Mouse (Mus musculus) CH12.LX (cell line): ENCODE measurements around the gene Tnfsf12. TPM values are rescaled to one million over a fixed set of nuclear protein-coding genes. Genes with fewer than 3 reads are reported as not detected.
A peak's percentile ranks its signal among the peaks of the same experiment; 100 is the strongest.

Experiments used
- DNase-seq: peaks from one replicate; pipeline ENCODE4 v3.0.0-alpha.2; 2013; ENCODE audit errors: extremely low read depth
- H3K27ac ChIP-seq: 2 replicates; pipeline ENCODE4 v1.5.1; 2012; ENCODE audit warnings: low read depth, mild to moderate bottlenecking, control low read depth, moderate library complexity; ENCODE audit not compliant: insufficient read depth
- H3K27me3 ChIP-seq: replicated peaks from 2 replicates; pipeline ENCODE3; 2012; ENCODE audit warnings: inconsistent platforms
- H3K36me3 ChIP-seq, 2 experiments: replicated peaks in 1 of 2; 2 replicates each; pipeline versions ENCODE3 to v1.6.1; 2012; ENCODE audit warnings: inconsistent platforms in 1 of 2, low read length in 1 of 2, mild to moderate bottlenecking in 1 of 2, mixed read lengths in 1 of 2, moderate library complexity in 1 of 2; ENCODE audit not compliant: control insufficient read depth in 1 of 2, insufficient read depth in 1 of 2
- H3K4me1 ChIP-seq, 2 experiments: 2 replicates each; pipeline ENCODE4 v1.6.1; 2012; ENCODE audit warnings: inconsistent platforms in 1 of 2, moderate library complexity in 1 of 2; ENCODE audit not compliant: insufficient read depth in 2 of 2, control insufficient read depth in 1 of 2
- H3K4me2 ChIP-seq: 2 replicates; pipeline ENCODE4 v1.6.1; 2012; ENCODE audit warnings: low read depth, mild to moderate bottlenecking, control low read depth; ENCODE audit not compliant: poor library complexity, insufficient read depth, severe bottlenecking
- H3K4me3 ChIP-seq, 3 experiments: fragments of 150-350 bp in 1 of 3; sonication (generic) in 1 of 3; replicated peaks in 1 of 3; 2 replicates each; pipeline versions ENCODE3 to v1.5.1; 2011 to 2012; ENCODE audit warnings: low read depth in 2 of 3, low read length in 2 of 3, mild to moderate bottlenecking in 2 of 3, moderate library complexity in 2 of 3, control low read depth in 1 of 3, improper control_type of control experiment in 1 of 3, inconsistent platforms in 1 of 3, mixed read lengths in 1 of 3; ENCODE audit not compliant: poor library complexity in 1 of 3
- H3K79me2 ChIP-seq: replicated peaks from 2 replicates; pipeline ENCODE4 v1.6.1; 2012; ENCODE audit warnings: mild to moderate bottlenecking, moderate library complexity; ENCODE audit not compliant: control insufficient read depth, poor library complexity, insufficient read depth, severe bottlenecking; ENCODE audit errors: extremely low read depth
- H3K9ac ChIP-seq: 2 replicates; pipeline ENCODE4 v1.6.1; 2012; ENCODE audit warnings: low read depth, mild to moderate bottlenecking, control low read depth, moderate library complexity; ENCODE audit not compliant: insufficient read depth
- H3K9me3 ChIP-seq: replicated peaks from 2 replicates; pipeline ENCODE3; 2012; ENCODE audit warnings: low read length, inconsistent platforms, mixed read lengths
- BHLHE40 ChIP-seq: IDR thresholded peaks from 2 replicates; pipeline ENCODE4 v1.6.1; 2011; ENCODE audit warnings: mild to moderate bottlenecking, low read depth, low read length, improper control_type of control experiment
- CHD1 ChIP-seq: IDR thresholded peaks from 2 replicates; pipeline ENCODE4 v1.6.1; 2012; ENCODE audit warnings: low read depth, low read length, improper control_type of control experiment, inconsistent platforms
- CHD2 ChIP-seq: IDR thresholded peaks from 2 replicates; pipeline ENCODE4 v1.6.1; 2011; ENCODE audit warnings: low read length, improper control_type of control experiment
- CTCF ChIP-seq, 2 experiments: IDR thresholded peaks in 1 of 2; conservative IDR thresholded peaks in 1 of 2; 2 replicates each; pipeline ENCODE4 v1.5.1; 2011 to 2012; ENCODE audit warnings: low read depth in 2 of 2, low read length in 2 of 2, improper control_type of control experiment in 1 of 2, inconsistent platforms in 1 of 2, mild to moderate bottlenecking in 1 of 2, moderate library complexity in 1 of 2
- EP300 ChIP-seq: IDR thresholded peaks from 2 replicates; pipeline ENCODE4 v1.6.1; 2011; ENCODE audit warnings: low read length, improper control_type of control experiment
- JUND ChIP-seq: conservative IDR thresholded peaks from 2 replicates; pipeline ENCODE4 v1.6.1; 2011; ENCODE audit warnings: low read depth, low read length, improper control_type of control experiment
- MAFK ChIP-seq: IDR thresholded peaks from 2 replicates; pipeline ENCODE4 v1.6.1; 2011; ENCODE audit warnings: low read length, improper control_type of control experiment; ENCODE audit not compliant: insufficient replicate concordance
- MAX ChIP-seq: IDR thresholded peaks from 2 replicates; pipeline ENCODE4 v1.6.1; 2011; ENCODE audit warnings: low read length, improper control_type of control experiment
- MEF2A ChIP-seq: IDR thresholded peaks from 2 replicates; pipeline ENCODE4 v1.6.1; 2014; ENCODE audit warnings: low read depth, mild to moderate bottlenecking, inconsistent platforms, low read length, improper control_type of control experiment, borderline replicate concordance
- NRF1 ChIP-seq: IDR thresholded peaks from 2 replicates; pipeline ENCODE4 v1.6.1; 2014; ENCODE audit warnings: low read depth, mild to moderate bottlenecking, inconsistent platforms, low read length, improper control_type of control experiment, moderate library complexity
- POLR2A ChIP-seq: IDR thresholded peaks from 2 replicates; pipeline ENCODE4 v1.6.1; 2011; ENCODE audit warnings: low read depth, mild to moderate bottlenecking, improper control_type of control experiment, low read length
- POLR2AphosphoS2 ChIP-seq: IDR thresholded peaks from 2 replicates; pipeline ENCODE4 v1.6.1; 2011; ENCODE audit warnings: low read depth, low read length, improper control_type of control experiment
- RAD21 ChIP-seq: IDR thresholded peaks from 2 replicates; pipeline ENCODE4 v1.6.1; 2011; ENCODE audit warnings: low read depth, mild to moderate bottlenecking, low read length, improper control_type of control experiment, moderate library complexity
- SIN3A ChIP-seq: IDR thresholded peaks from 2 replicates; pipeline ENCODE4 v1.6.1; 2012; ENCODE audit warnings: low read length, improper control_type of control experiment, inconsistent platforms
- SMC3 ChIP-seq: IDR thresholded peaks from 2 replicates; pipeline ENCODE4 v1.6.1; 2011; ENCODE audit warnings: low read depth, low read length, improper control_type of control experiment
- UBTF ChIP-seq: IDR thresholded peaks from 2 replicates; pipeline ENCODE4 v1.6.1; 2012; ENCODE audit warnings: low read depth, mild to moderate bottlenecking, inconsistent platforms, low read length, improper control_type of control experiment, moderate library complexity
- USF2 ChIP-seq: conservative IDR thresholded peaks from 2 replicates; pipeline ENCODE4 v1.6.1; 2011; ENCODE audit warnings: low read depth, low read length, improper control_type of control experiment
- dilution Hi-C: fragments of 300-500 bp; cut with MboI; formaldehyde crosslinking; loops from 2 replicates; pipeline ENCODE4 v1.14.3; 2020; ENCODE audit warnings: low sequenced_read_pairs; ENCODE audit not compliant: extremely low pct_unique_long_range_greater_than_20kb, extremely low pct_ligation_motif_present
- in situ Hi-C: fragments of 300-500 bp; cut with MboI; formaldehyde crosslinking; loops from 3 replicates; pipeline ENCODE4 v1.14.3; 2019; ENCODE audit warnings: low sequenced_read_pairs, low pct_ligation_motif_present, low pct_unique_long_range_greater_than_20kb, mixed read lengths
- polyA plus RNA-seq: library from polyadenylated mRNA; unstranded; fragments of >175 nt; gene quantifications from 2 replicates; pipeline ENCODE4 v1.2.1, GENCODE M21; 2012; ENCODE audit warnings: low read depth; ENCODE audit not compliant: insufficient read length
- total RNA-seq, 2 experiments: library from RNA; depleted of rRNA; stranded (reverse); fragments of 300-350 nt in 1 of 2; fragments of >200 nt in 1 of 2; gene quantifications; 2 replicates each; pipeline ENCODE4 v1.2.3; 2012 to 2014

Tnfsf12 gene
- total and polyA plus RNA-seq, 3 experiments, result not detected

GRCm38 (mm10) chr11:69656617-69657461 lies 38.8 kb downstream of the Tnfsf12 start:
- no peaks in the 10 kb centered on the region for H3K9me3 ChIP-seq
- H3K27ac ChIP-seq, result no peak overlapping the region
- no peak overlapping the region for H3K4me2 ChIP-seq
- H3K4me1 ChIP-seq, result peaks cover 0 to 80% of the 10 kb centered on the region in 2 experiments; a peak in 2 of 4 replicates
- H3K36me3 ChIP-seq, result peaks cover 59 to 75% of the 10 kb centered on the region in 2 experiments
- in situ Hi-C loops (no loop called here), dilution Hi-C loops (no loop called here)
- H3K27me3 ChIP-seq, result no peaks in the 10 kb centered on the region
- H3K4me3 ChIP-seq, result no peak overlapping the region
- TF ChIP-seq JUND (0 out of 2 replicates have a peak, but pooled peaks have one; percentile 23), POLR2A (peak; percentile 30; the same call in 1 of the 2 replicates), CTCF (conservative IDR thresholded peaks at IDR 0.05 in 1 of 2, IDR thresholded peaks at IDR 0.05 in 1 of 2; ENCODE audit: low read depth in 2 of 2, low read length in 2 of 2) (peak; percentile 91 to 97), SMC3 (peak; percentile 65), USF2 (no peak), RAD21 (peak; percentile 81)
- H3K9ac ChIP-seq, result no peak overlapping the region
- DNase-seq, result peak; percentile 73
- H3K79me2 ChIP-seq, result peaks cover 21% of the 10 kb centered on the region

DNA sequence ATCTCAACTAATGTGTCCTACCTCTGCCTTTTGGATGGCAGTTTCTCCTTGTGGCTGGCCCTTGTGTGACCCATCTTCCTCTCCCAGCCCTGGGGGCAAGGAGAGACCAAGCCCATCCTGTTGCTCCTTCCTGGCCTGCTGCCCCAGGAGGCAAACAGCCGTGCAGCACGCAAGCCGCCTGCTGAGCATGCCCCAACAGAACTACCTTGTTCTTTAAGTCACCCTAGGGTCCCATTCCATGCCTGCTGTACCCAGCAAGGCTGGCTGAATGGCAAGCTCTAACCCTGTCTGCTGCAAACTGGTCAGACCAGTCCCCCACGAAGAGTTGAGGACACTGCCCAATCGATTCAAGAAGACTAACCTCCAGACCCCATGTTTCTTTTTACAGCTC lies 39.6 kb downstream of the Tnfsf12 start:
- DNase-seq, result no peak
- Histone ChIP-seq H3K4me3 (no peak overlapping the region), H3K36me3 (peaks cover 66 to 83% of the 10 kb centered on the region in 2 experiments), H3K9ac (no peak overlapping the region), H3K27me3 (no peaks in the 10 kb centered on the region), H3K4me1 (peaks cover 0 to 74% of the 10 kb centered on the region in 2 experiments; a peak in 2 of 4 replicates), H3K4me2 (no peak overlapping the region), H3K79me2 (peaks cover 13% of the 10 kb centered on the region), H3K9me3 (no peaks in the 10 kb centered on the region), H3K27ac (no peak overlapping the region)
- dilution Hi-C loops, result no loop called here
- in situ Hi-C loops, result no loop called here
- TF ChIP-seq CHD1, result no peak
- 0 out of 2 replicates have a peak, but pooled peaks have one; percentile 2 for TF ChIP-seq POLR2AphosphoS2

GRCm38 (mm10) chr11:69655264-69656064 lies 40.2 kb downstream of the Tnfsf12 start, which contains the start of gene Sox15:
Gene Sox15, plus strand, starts transcription at chr11:69655314.
- Histone ChIP-seq H3K4me3 (no peak within 1 kb of the TSS), H3K4me2 (no peak within 1 kb of the TSS), H3K9me3 (no peaks in the 10 kb centered on the region), H3K9ac (no peak within 1 kb of the TSS), H3K79me2 (peaks cover 7% of the 10 kb centered on the region), H3K36me3 (peaks cover 72 to 89% of the 10 kb centered on the region in 2 experiments), H3K4me1 (peaks cover 0 to 74% of the 10 kb centered on the region in 2 experiments; a peak in 2 of 4 replicates), H3K27ac (no peak within 1 kb of the TSS), H3K27me3 (no peaks in the 10 kb centered on the region)
- 0 out of 2 replicates have a peak, but pooled peaks have one; percentile 7 for TF ChIP-seq POLR2AphosphoS2
- TF ChIP-seq CHD2, result 0 out of 2 replicates have a peak, but pooled peaks have one; percentile 22
- TF ChIP-seq NRF1, result no peak
- no peak for TF ChIP-seq EP300
- TF ChIP-seq MEF2A, result no peak
- TF ChIP-seq MAFK, result no peak
- TF ChIP-seq BHLHE40, result no peak
- TF ChIP-seq UBTF, result no peak
- TF ChIP-seq CTCF (conservative IDR thresholded peaks at IDR 0.05 in 1 of 2, IDR thresholded peaks at IDR 0.05 in 1 of 2; ENCODE audit: low read depth in 2 of 2, low read length in 2 of 2), result peak; percentile 16 to 48; a peak in 2 of 4 replicates
- TF ChIP-seq MAX, result no peak
- TF ChIP-seq SIN3A, result no peak
- peak; percentile 40 for TF ChIP-seq SMC3
- peak; percentile 11 for TF ChIP-seq RAD21
- in situ Hi-C loops, result no loop called here
- DNase-seq, result peak; percentile 75
- dilution Hi-C loops, result no loop called here
